Mouse (Mus musculus): Measurements from ENCODE around the gene Sh3bgrl3. TPM values are rescaled to one million over a fixed set of nuclear protein-coding genes. Genes with fewer than 3 reads are reported as not detected.

Sh3bgrl3 gene
- total and polyA plus RNA-seq, 2 experiments from 2014 or later, result 49.7 to 140 TPM

- Histone ChIP-seq H3K36me3 (replicated peaks; ENCODE audit: control insufficient read depth, insufficient read depth, low read length) (no peaks in the 10 kb centered on the region), H3K4me1 (ENCODE audit: control insufficient read depth, insufficient read depth) (peaks cover 6% of the 10 kb centered on the region; the same call in 1 of the 2 replicates), H3K4me3 (ENCODE audit: low read depth, low read length) (no peak overlapping the region), H3K27ac (ENCODE audit: low read depth) (no peak overlapping the region), H3K4me2 (ENCODE audit: low read depth, low read length) (no peak overlapping the region), H3K9me3 (replicated peaks; ENCODE audit: control insufficient read depth, low read length) (no peaks in the 10 kb centered on the region), H3K27me3 (ENCODE audit: control insufficient read depth, insufficient read depth, low read length) (peaks cover 30% of the 10 kb centered on the region), H3K9ac (replicated peaks; ENCODE audit: low read depth, low read length) (no peak overlapping the region)
- TF ChIP-seq EP300 (IDR thresholded peaks at IDR 0.05; ENCODE audit: low read depth), result no peak
- peak; percentile 67 for TF ChIP-seq CTCF (IDR thresholded peaks at IDR 0.05; ENCODE audit: low read depth)
- DNase-seq (ENCODE audit: low spot score) (peak; percentile 46), ATAC-seq (ENCODE audit: insufficient read depth, low read depth) (peak; percentile 61)
- 17% methylated on average over 3 of the region's 3 CpGs for WGBS
Observed at GRCm38 (mm10) chr4:134078694-134079093, 49.9 kb downstream of the Sh3bgrl3 start.

Other genes with a start within 250 kb of the Sh3bgrl3 start
- gene Rps6ka1, start 241.0 kb downstream of the Sh3bgrl3 start, total RNA-seq (2014; rRNA removed; ENCODE audit: low replicate concordance), result 8.0 and 16.9 TPM in 2 replicates
- 5.9 and 6.8 TPM in 2 replicates for gene Rps6ka1, start 241.0 kb downstream of the Sh3bgrl3 start, polyA plus RNA-seq (2015; fragmentation: Nextera tagmentation; extraction: Ambion mirVana)
- 197 and 271 TPM in 2 replicates for gene Hmgn2, start 160.1 kb downstream of the Sh3bgrl3 start, total RNA-seq (2014; rRNA removed; ENCODE audit: low replicate concordance)
- 867 and 901 TPM in 2 replicates for gene Hmgn2, start 160.1 kb downstream of the Sh3bgrl3 start, polyA plus RNA-seq (2015; fragmentation: Nextera tagmentation; extraction: Ambion mirVana)
- gene Dhdds, start 127.9 kb downstream of the Sh3bgrl3 start, total RNA-seq (2014; rRNA removed; ENCODE audit: low replicate concordance), result 38.4 and 39.8 TPM in 2 replicates
- 25.8 and 28.5 TPM in 2 replicates for gene Dhdds, start 127.9 kb downstream of the Sh3bgrl3 start, polyA plus RNA-seq (2015; fragmentation: Nextera tagmentation; extraction: Ambion mirVana)
- not detected in 2 replicates for gene Lin28a, start 109.9 kb downstream of the Sh3bgrl3 start, total RNA-seq (2014; rRNA removed; ENCODE audit: low replicate concordance)
- gene Lin28a, start 109.9 kb downstream of the Sh3bgrl3 start, polyA plus RNA-seq (2015; fragmentation: Nextera tagmentation; extraction: Ambion mirVana), result 0.10 TPM in 1 of 2 replicates, not detected in the other
- not detected in 2 replicates for gene Zfp683, start 75.0 kb downstream of the Sh3bgrl3 start, total RNA-seq (2014; rRNA removed; ENCODE audit: low replicate concordance)
- gene Zfp683, start 75.0 kb downstream of the Sh3bgrl3 start, polyA plus RNA-seq (2015; fragmentation: Nextera tagmentation; extraction: Ambion mirVana), result not detected in 2 replicates
- 0.08 and 6.6 TPM in 2 replicates for gene Crybg2, start 68.0 kb downstream of the Sh3bgrl3 start, total RNA-seq (2014; rRNA removed; ENCODE audit: low replicate concordance)
- 0.11 TPM in 1 of 2 replicates, not detected in the other for gene Crybg2, start 68.0 kb downstream of the Sh3bgrl3 start, polyA plus RNA-seq (2015; fragmentation: Nextera tagmentation; extraction: Ambion mirVana)
- gene Cd52, start 33.7 kb downstream of the Sh3bgrl3 start, total RNA-seq (2014; rRNA removed; ENCODE audit: low replicate concordance), result 10.5 TPM in 1 of 2 replicates, not detected in the other
- gene Cd52, start 33.7 kb downstream of the Sh3bgrl3 start, polyA plus RNA-seq (2015; fragmentation: Nextera tagmentation; extraction: Ambion mirVana), result 9.3 and 10.5 TPM in 2 replicates
- not detected in 2 replicates for gene Ubxn11, start 26.2 kb downstream of the Sh3bgrl3 start, total RNA-seq (2014; rRNA removed; ENCODE audit: low replicate concordance)
- 0.97 and 1.2 TPM in 2 replicates for gene Ubxn11, start 26.2 kb downstream of the Sh3bgrl3 start, polyA plus RNA-seq (2015; fragmentation: Nextera tagmentation; extraction: Ambion mirVana)
- gene Cep85, start 58.3 kb upstream of the Sh3bgrl3 start, total RNA-seq (2014; rRNA removed; ENCODE audit: low replicate concordance), result 24.2 and 30.6 TPM in 2 replicates
- gene Cep85, start 58.3 kb upstream of the Sh3bgrl3 start, polyA plus RNA-seq (2015; fragmentation: Nextera tagmentation; extraction: Ambion mirVana), result 27.4 and 29.7 TPM in 2 replicates
- not detected in 2 replicates for gene Gm7534, start 74.2 kb upstream of the Sh3bgrl3 start, total RNA-seq (2014; rRNA removed; ENCODE audit: low replicate concordance)
- gene Gm7534, start 74.2 kb upstream of the Sh3bgrl3 start, polyA plus RNA-seq (2015; fragmentation: Nextera tagmentation; extraction: Ambion mirVana), result not detected in 2 replicates
- gene Catsper4, start 98.6 kb upstream of the Sh3bgrl3 start, total RNA-seq (2014; rRNA removed; ENCODE audit: low replicate concordance), result not detected in 2 replicates
- not detected in 2 replicates for gene Catsper4, start 98.6 kb upstream of the Sh3bgrl3 start, polyA plus RNA-seq (2015; fragmentation: Nextera tagmentation; extraction: Ambion mirVana)
- gene Cnksr1, start 109.6 kb upstream of the Sh3bgrl3 start, total RNA-seq (2014; rRNA removed; ENCODE audit: low replicate concordance), result 0.69 and 5.1 TPM in 2 replicates
- 0.66 and 0.77 TPM in 2 replicates for gene Cnksr1, start 109.6 kb upstream of the Sh3bgrl3 start, polyA plus RNA-seq (2015; fragmentation: Nextera tagmentation; extraction: Ambion mirVana)
- not detected in 2 replicates for gene E130218I03Rik, start 114.9 kb upstream of the Sh3bgrl3 start, total RNA-seq (2014; rRNA removed; ENCODE audit: low replicate concordance)
- 0.16 and 0.20 TPM in 2 replicates for gene E130218I03Rik, start 114.9 kb upstream of the Sh3bgrl3 start, polyA plus RNA-seq (2015; fragmentation: Nextera tagmentation; extraction: Ambion mirVana)
- 4.0 and 4.2 TPM in 2 replicates for gene Zfp593, start 116.8 kb upstream of the Sh3bgrl3 start, total RNA-seq (2014; rRNA removed; ENCODE audit: low replicate concordance)
- 5.4 and 6.0 TPM in 2 replicates for gene Zfp593, start 116.8 kb upstream of the Sh3bgrl3 start, polyA plus RNA-seq (2015; fragmentation: Nextera tagmentation; extraction: Ambion mirVana)
- gene Gm30191, start 118.1 kb upstream of the Sh3bgrl3 start, total RNA-seq (2014; rRNA removed; ENCODE audit: low replicate concordance), result not detected in 2 replicates
- not detected in 2 replicates for gene Gm30191, start 118.1 kb upstream of the Sh3bgrl3 start, polyA plus RNA-seq (2015; fragmentation: Nextera tagmentation; extraction: Ambion mirVana)
- 18.4 and 26.1 TPM in 2 replicates for gene Grrp1, start 125.3 kb upstream of the Sh3bgrl3 start, total RNA-seq (2014; rRNA removed; ENCODE audit: low replicate concordance)
- 6.0 and 6.5 TPM in 2 replicates for gene Grrp1, start 125.3 kb upstream of the Sh3bgrl3 start, polyA plus RNA-seq (2015; fragmentation: Nextera tagmentation; extraction: Ambion mirVana)
- 6.6 and 31.0 TPM in 2 replicates for gene Pdik1l, start 159.1 kb upstream of the Sh3bgrl3 start, total RNA-seq (2014; rRNA removed; ENCODE audit: low replicate concordance)
- gene Pdik1l, start 159.1 kb upstream of the Sh3bgrl3 start, polyA plus RNA-seq (2015; fragmentation: Nextera tagmentation; extraction: Ambion mirVana), result 7.7 and 9.4 TPM in 2 replicates
- 168 and 170 TPM in 2 replicates for gene Trim63, start 186.3 kb upstream of the Sh3bgrl3 start, total RNA-seq (2014; rRNA removed; ENCODE audit: low replicate concordance)
- 248 and 281 TPM in 2 replicates for gene Trim63, start 186.3 kb upstream of the Sh3bgrl3 start, polyA plus RNA-seq (2015; fragmentation: Nextera tagmentation; extraction: Ambion mirVana)
- 0.38 TPM in 1 of 2 replicates, not detected in the other for gene Slc30a2, start 214.4 kb upstream of the Sh3bgrl3 start, total RNA-seq (2014; rRNA removed; ENCODE audit: low replicate concordance)
- 0.16 and 0.33 TPM in 2 replicates for gene Slc30a2, start 214.4 kb upstream of the Sh3bgrl3 start, polyA plus RNA-seq (2015; fragmentation: Nextera tagmentation; extraction: Ambion mirVana)